Mouse (Mus musculus) limb, embryonic 14.5 days (tissue): ENCODE results near the gene Gba2. TPM values are rescaled to one million over a fixed set of nuclear protein-coding genes. Genes with fewer than 3 reads are reported as not detected.

Experiments
- ATAC-seq: fragments of 200-750 bp; cut with Nextera tagmentation; 2 replicates; pipeline ENCODE4 v1.8.0; 2017; ENCODE audit warnings: low read depth, moderate number of reproducible peaks, moderate TSS enrichment; ENCODE audit not compliant: low FRiP score
- DNase-seq: peaks from one replicate; pipeline ENCODE4 v3.0.0-alpha.2; 2015; ENCODE audit warnings: low spot score
- H3K27ac ChIP-seq: fragments of 300-500 bp; sonication (generic); replicated peaks from 2 replicates; pipeline ENCODE4 v1.5.1; 2014; ENCODE audit warnings: low read depth, mild to moderate bottlenecking, low read length, moderate library complexity, mixed read lengths
- H3K27me3 ChIP-seq: fragments of 300-500 bp; sonication (generic); 2 replicates; pipeline ENCODE4 v1.6.1; 2014; ENCODE audit warnings: low read length, mixed read lengths; ENCODE audit not compliant: control insufficient read depth, insufficient read depth
- H3K36me3 ChIP-seq: fragments of 300-500 bp; sonication (generic); 2 replicates; pipeline ENCODE4 v1.6.1; 2014; ENCODE audit warnings: mild to moderate bottlenecking, low read length, moderate library complexity, mixed read lengths; ENCODE audit not compliant: control insufficient read depth, insufficient read depth
- H3K4me1 ChIP-seq: fragments of 300-500 bp; sonication (generic); 2 replicates; pipeline ENCODE4 v1.6.1; 2014; ENCODE audit warnings: antibody characterized with exemption, low read length, mixed read lengths; ENCODE audit not compliant: control insufficient read depth, insufficient read depth
- H3K4me2 ChIP-seq: fragments of 300-500 bp; sonication (generic); replicated peaks from 2 replicates; pipeline ENCODE4 v1.6.1; 2014; ENCODE audit warnings: low read depth, mild to moderate bottlenecking, low read length, moderate library complexity; ENCODE audit not compliant: severe bottlenecking
- H3K4me3 ChIP-seq: fragments of 300-500 bp; sonication (generic); replicated peaks from 2 replicates; pipeline ENCODE4 v1.5.1; 2014; ENCODE audit warnings: low read length
- H3K9ac ChIP-seq: fragments of 300-500 bp; sonication (generic); 2 replicates; pipeline ENCODE4 v1.6.1; 2014; ENCODE audit warnings: mild to moderate bottlenecking, low read depth, low read length, moderate library complexity; ENCODE audit not compliant: severe bottlenecking
- H3K9me3 ChIP-seq: fragments of 300-500 bp; sonication (generic); 2 replicates; pipeline ENCODE4 v1.6.1; 2016; ENCODE audit warnings: low read length; ENCODE audit not compliant: control insufficient read depth
- POLR2A ChIP-seq: fragments of 200-500 bp; IDR thresholded peaks from 2 replicates; pipeline ENCODE4 v1.8.0; 2012; ENCODE audit warnings: inconsistent platforms, mild to moderate bottlenecking, moderate library complexity, borderline replicate concordance; ENCODE audit not compliant: insufficient read depth, insufficient read length; ENCODE audit errors: extremely low read depth
- WGBS: fragments of 180-500 bp; shearing (Covaris S2); extraction: QIAGEN DNeasy Blood & Tissue Kit; methylation state at CpG from one replicate; pipeline ENCODE4 v1.1.7; 2014; 5-methylcytosine and 5-hydroxymethylcytosine counted together
- polyA plus RNA-seq, 2 experiments: library from polyadenylated mRNA; depleted of rRNA in 1 of 2; stranded (reverse) in 1 of 2; unstranded in 1 of 2; fragments of >200 nt; fragmentation: Nextera tagmentation in 1 of 2; extraction: Ambion mirVana in 1 of 2; gene quantifications; 2 replicates each; pipeline versions ENCODE4 v1.2.1 to v1.2.3; 2012 to 2014

The Gba2 gene
- polyA plus RNA-seq, 2 experiments = 18.4 to 39.8 TPM

GRCm38 (mm10) chr4:43527880-43528279 is 50.8 kb downstream of the Gba2 start:
- Histone ChIP-seq H3K36me3 (peaks cover 27% of the 10 kb centered on the region), H3K27me3 (peaks cover 4% of the 10 kb centered on the region; the same call in 1 of the 2 replicates), H3K4me2 (no peak overlapping the region), H3K9me3 (no peaks in the 10 kb centered on the region), H3K9ac (no peak overlapping the region), H3K27ac (no peak overlapping the region), H3K4me3 (no peak overlapping the region), H3K4me1 (peaks cover 4% of the 10 kb centered on the region; the same call in 1 of the 2 replicates)
- DNase-seq = no peak
- ATAC-seq = no peak
- TF ChIP-seq POLR2A = no peak
- 68% methylated on average over 5 of the region's 5 CpGs for whole genome bisulfite sequencing

GRCm38 (mm10) chr4:43519956-43520355 is 58.7 kb downstream of the Gba2 start:
- ATAC-seq = 0 out of 2 replicates have a peak, but pooled peaks have one; percentile 16
- Histone ChIP-seq H3K27me3 (peaks cover 5% of the 10 kb centered on the region; the same call in 1 of the 2 replicates), H3K36me3 (peaks cover 26% of the 10 kb centered on the region), H3K9me3 (no peaks in the 10 kb centered on the region), H3K27ac (no peak overlapping the region), H3K4me1 (peaks cover 15% of the 10 kb centered on the region), H3K4me2 (peak overlapping the region; percentile 40; the same call in 1 of the 2 replicates), H3K4me3 (peak overlapping the region; percentile 23), H3K9ac (no peak overlapping the region)
- DNase-seq = peak; percentile 85
- TF ChIP-seq POLR2A = no peak
- WGBS = 10% methylated on average over 6 of the region's 6 CpGs

GRCm38 (mm10) chr4:43519551-43519950 is 59.1 kb downstream of the Gba2 start:
- no peaks in the 10 kb centered on the region for H3K9me3 ChIP-seq
- ATAC-seq (no peak), DNase-seq (no peak)
- H3K4me2 ChIP-seq = peak overlapping the region; percentile 40; the same call in 1 of the 2 replicates
- peaks cover 15% of the 10 kb centered on the region for H3K4me1 ChIP-seq
- peak overlapping the region; percentile 23 for H3K4me3 ChIP-seq
- H3K36me3 ChIP-seq = peaks cover 26% of the 10 kb centered on the region
- peaks cover 5% of the 10 kb centered on the region; the same call in 1 of the 2 replicates for H3K27me3 ChIP-seq
- no peak for TF ChIP-seq POLR2A
- H3K9ac ChIP-seq = no peak overlapping the region
- no peak overlapping the region for H3K27ac ChIP-seq
- WGBS = 19% methylated on average over 10 of the region's 10 CpGs

Other genes starting within 250 kb of the Gba2 start
- 16.2 and 25.4 TPM in 2 replicates for gene Rusc2, start 196.9 kb downstream of the Gba2 start, polyA plus RNA-seq (2012; rRNA removed)
- 8.0 and 9.6 TPM in 2 replicates for gene Rusc2, start 196.9 kb downstream of the Gba2 start, polyA plus RNA-seq (2014; fragmentation: Nextera tagmentation; extraction: Ambion mirVana)
- 0.20 and 0.29 TPM in 2 replicates for gene Fam166b, start 149.7 kb downstream of the Gba2 start, polyA plus RNA-seq (2012; rRNA removed)
- 0.14 and 0.33 TPM in 2 replicates for gene Fam166b, start 149.7 kb downstream of the Gba2 start, polyA plus RNA-seq (2014; fragmentation: Nextera tagmentation; extraction: Ambion mirVana)
- gene Tesk1, start 136.9 kb downstream of the Gba2 start, polyA plus RNA-seq (2012; rRNA removed) = 47.4 and 63.1 TPM in 2 replicates
- gene Tesk1, start 136.9 kb downstream of the Gba2 start, polyA plus RNA-seq (2014; fragmentation: Nextera tagmentation; extraction: Ambion mirVana) = 15.8 and 17.6 TPM in 2 replicates
- gene Cd72, start 124.2 kb downstream of the Gba2 start, polyA plus RNA-seq (2012; rRNA removed) = 1.3 TPM in 2 replicates
- gene Cd72, start 124.2 kb downstream of the Gba2 start, polyA plus RNA-seq (2014; fragmentation: Nextera tagmentation; extraction: Ambion mirVana) = 4.4 and 7.5 TPM in 2 replicates
- gene Sit1, start 95.1 kb downstream of the Gba2 start, polyA plus RNA-seq (2012; rRNA removed) = not detected in 2 replicates
- not detected in 2 replicates for gene Sit1, start 95.1 kb downstream of the Gba2 start, polyA plus RNA-seq (2014; fragmentation: Nextera tagmentation; extraction: Ambion mirVana)
- gene Ccdc107, start 86.0 kb downstream of the Gba2 start, polyA plus RNA-seq (2012; rRNA removed) = 118 and 175 TPM in 2 replicates
- gene Ccdc107, start 86.0 kb downstream of the Gba2 start, polyA plus RNA-seq (2014; fragmentation: Nextera tagmentation; extraction: Ambion mirVana) = 78.8 and 92.8 TPM in 2 replicates
- 84.9 and 108 TPM in 2 replicates for gene Arhgef39, start 79.2 kb downstream of the Gba2 start, polyA plus RNA-seq (2012; rRNA removed)
- 25.2 and 27.6 TPM in 2 replicates for gene Arhgef39, start 79.2 kb downstream of the Gba2 start, polyA plus RNA-seq (2014; fragmentation: Nextera tagmentation; extraction: Ambion mirVana)
- 4.9 TPM in 2 replicates for gene Car9, start 71.9 kb downstream of the Gba2 start, polyA plus RNA-seq (2012; rRNA removed)
- gene Car9, start 71.9 kb downstream of the Gba2 start, polyA plus RNA-seq (2014; fragmentation: Nextera tagmentation; extraction: Ambion mirVana) = 1.0 and 1.2 TPM in 2 replicates
- gene Tpm2, start 55.1 kb downstream of the Gba2 start, polyA plus RNA-seq (2012; rRNA removed) = 206 and 361 TPM in 2 replicates
- gene Tpm2, start 55.1 kb downstream of the Gba2 start, polyA plus RNA-seq (2014; fragmentation: Nextera tagmentation; extraction: Ambion mirVana) = 382 and 495 TPM in 2 replicates
- gene Creb3, start 16.5 kb downstream of the Gba2 start, polyA plus RNA-seq (2012; rRNA removed) = 51.7 and 58.0 TPM in 2 replicates
- 71.4 and 78.5 TPM in 2 replicates for gene Creb3, start 16.5 kb downstream of the Gba2 start, polyA plus RNA-seq (2014; fragmentation: Nextera tagmentation; extraction: Ambion mirVana)
- gene Tln1, start 16.2 kb downstream of the Gba2 start, polyA plus RNA-seq (2012; rRNA removed) = 69.4 and 75.5 TPM in 2 replicates
- 62.4 and 63.3 TPM in 2 replicates for gene Tln1, start 16.2 kb downstream of the Gba2 start, polyA plus RNA-seq (2014; fragmentation: Nextera tagmentation; extraction: Ambion mirVana)
- 81.9 and 101 TPM in 2 replicates for gene Rgp1, start 158 bp downstream of the Gba2 start, polyA plus RNA-seq (2012; rRNA removed)
- 33.3 and 35.3 TPM in 2 replicates for gene Rgp1, start 158 bp downstream of the Gba2 start, polyA plus RNA-seq (2014; fragmentation: Nextera tagmentation; extraction: Ambion mirVana)
- 0.24 and 0.88 TPM in 2 replicates for gene Msmp, start 5.6 kb upstream of the Gba2 start, polyA plus RNA-seq (2012; rRNA removed)
- gene Msmp, start 5.6 kb upstream of the Gba2 start, polyA plus RNA-seq (2014; fragmentation: Nextera tagmentation; extraction: Ambion mirVana) = 2.8 and 3.0 TPM in 2 replicates
- 121 and 124 TPM in 2 replicates for gene Npr2, start 53.1 kb upstream of the Gba2 start, polyA plus RNA-seq (2012; rRNA removed)
- 33.3 and 34.3 TPM in 2 replicates for gene Npr2, start 53.1 kb upstream of the Gba2 start, polyA plus RNA-seq (2014; fragmentation: Nextera tagmentation; extraction: Ambion mirVana)
- gene Spag8, start 74.7 kb upstream of the Gba2 start, polyA plus RNA-seq (2012; rRNA removed) = 1.8 and 2.5 TPM in 2 replicates
- 0.58 and 0.61 TPM in 2 replicates for gene Spag8, start 74.7 kb upstream of the Gba2 start, polyA plus RNA-seq (2014; fragmentation: Nextera tagmentation; extraction: Ambion mirVana)
- 58.3 and 63.2 TPM in 2 replicates for gene Hint2, start 77.6 kb upstream of the Gba2 start, polyA plus RNA-seq (2012; rRNA removed)
- gene Hint2, start 77.6 kb upstream of the Gba2 start, polyA plus RNA-seq (2014; fragmentation: Nextera tagmentation; extraction: Ambion mirVana) = 73.8 and 87.6 TPM in 2 replicates
- gene Tmem8b, start 90.1 kb upstream of the Gba2 start, polyA plus RNA-seq (2012; rRNA removed) = 16.0 and 26.7 TPM in 2 replicates
- gene Tmem8b, start 90.1 kb upstream of the Gba2 start, polyA plus RNA-seq (2014; fragmentation: Nextera tagmentation; extraction: Ambion mirVana) = 3.8 and 5.2 TPM in 2 replicates
- 0.40 and 0.63 TPM in 2 replicates for gene Fam221b, start 90.3 kb upstream of the Gba2 start, polyA plus RNA-seq (2012; rRNA removed)
- 4.0 and 4.3 TPM in 2 replicates for gene Fam221b, start 90.3 kb upstream of the Gba2 start, polyA plus RNA-seq (2014; fragmentation: Nextera tagmentation; extraction: Ambion mirVana)
- gene Olfr70, start 121.9 kb upstream of the Gba2 start, polyA plus RNA-seq (2012; rRNA removed) = not detected in 2 replicates
- not detected in 2 replicates for gene Olfr70, start 121.9 kb upstream of the Gba2 start, polyA plus RNA-seq (2014; fragmentation: Nextera tagmentation; extraction: Ambion mirVana)
- gene Olfr71, start 131.4 kb upstream of the Gba2 start, polyA plus RNA-seq (2012; rRNA removed) = not detected in 2 replicates
- not detected in 2 replicates for gene Olfr71, start 131.4 kb upstream of the Gba2 start, polyA plus RNA-seq (2014; fragmentation: Nextera tagmentation; extraction: Ambion mirVana)
- 3.2 and 3.9 TPM in 2 replicates for gene Hrct1, start 148.3 kb upstream of the Gba2 start, polyA plus RNA-seq (2012; rRNA removed)
- 2.1 and 2.2 TPM in 2 replicates for gene Hrct1, start 148.3 kb upstream of the Gba2 start, polyA plus RNA-seq (2014; fragmentation: Nextera tagmentation; extraction: Ambion mirVana)
- 1.0 and 1.3 TPM in 2 replicates for gene Spaar, start 151.2 kb upstream of the Gba2 start, polyA plus RNA-seq (2012; rRNA removed)
- gene Spaar, start 151.2 kb upstream of the Gba2 start, polyA plus RNA-seq (2014; fragmentation: Nextera tagmentation; extraction: Ambion mirVana) = 0.08 and 0.10 TPM in 2 replicates
- gene Olfr159, start 192.1 kb upstream of the Gba2 start, polyA plus RNA-seq (2012; rRNA removed) = not detected in 2 replicates
- gene Olfr159, start 192.1 kb upstream of the Gba2 start, polyA plus RNA-seq (2014; fragmentation: Nextera tagmentation; extraction: Ambion mirVana) = not detected in 2 replicates
- gene Olfr156, start 245.0 kb upstream of the Gba2 start, polyA plus RNA-seq (2012; rRNA removed) = 0.20 and 0.34 TPM in 2 replicates
- not detected in 2 replicates for gene Olfr156, start 245.0 kb upstream of the Gba2 start, polyA plus RNA-seq (2014; fragmentation: Nextera tagmentation; extraction: Ambion mirVana)